Mouse (Mus musculus) embryonic fibroblast, embryonic 13.5 days (primary cell): ENCODE measurements at regions not wholly inside any gene's neighbourhood (a gene's known extent, or its start where the extent isn't known, plus 50 kb on each side); places are given as distances from the start of the nearest gene placed in this dataset.
A peak's percentile ranks its signal among the peaks of the same experiment; 100 is the strongest.

Experiments used
- H3K27ac ChIP-seq: 2 replicates; pipeline ENCODE4 v1.5.1; 2012; ENCODE audit warnings: low read length, control low read depth, inconsistent platforms; ENCODE audit not compliant: insufficient read depth
- H3K4me1 ChIP-seq: 2 replicates; pipeline ENCODE4 v1.6.1; 2011; ENCODE audit warnings: low read length; ENCODE audit not compliant: control insufficient read depth, insufficient read depth
- H3K4me3 ChIP-seq: 2 replicates; pipeline ENCODE4 v1.5.1; 2011; ENCODE audit warnings: mild to moderate bottlenecking, control low read depth, low read length; ENCODE audit not compliant: insufficient read depth
- CTCF ChIP-seq: IDR thresholded peaks from 2 replicates; pipeline ENCODE4 v1.5.1; 2011; ENCODE audit warnings: mild to moderate bottlenecking, control low read depth, low read length, moderate library complexity, borderline replicate concordance; ENCODE audit not compliant: insufficient read depth
- POLR2A ChIP-seq: IDR thresholded peaks from 2 replicates; pipeline ENCODE4 v1.6.1; 2011; ENCODE audit warnings: low read depth, mild to moderate bottlenecking, control low read depth, low read length, moderate library complexity

GRCm38 (mm10) chr5:46824934-46825333, 967.5 kb upstream of the Lcorl start:
- no peaks in the 10 kb centered on the region for H3K4me1 ChIP-seq
- H3K4me3 ChIP-seq, result no peak overlapping the region
- TF ChIP-seq POLR2A, result no peak
- no peak for TF ChIP-seq CTCF
- no peak overlapping the region for H3K27ac ChIP-seq

GRCm38 (mm10) chr5:46795102-46795501, 937.7 kb upstream of the Lcorl start:
- Histone ChIP-seq H3K27ac (peak overlapping the region; percentile 55), H3K4me1 (peaks cover 7% of the 10 kb centered on the region; the same call in 1 of the 2 replicates), H3K4me3 (no peak overlapping the region)
- no peak for TF ChIP-seq POLR2A
- TF ChIP-seq CTCF, result no peak

GRCm38 (mm10) chr5:46794028-46794705, 936.8 kb upstream of the Lcorl start:
- TF ChIP-seq POLR2A, result no peak
- TF ChIP-seq CTCF, result no peak
- Histone ChIP-seq H3K27ac (peak overlapping the region; percentile 55), H3K4me1 (peaks cover 7% of the 10 kb centered on the region; the same call in 1 of the 2 replicates)

DNA sequence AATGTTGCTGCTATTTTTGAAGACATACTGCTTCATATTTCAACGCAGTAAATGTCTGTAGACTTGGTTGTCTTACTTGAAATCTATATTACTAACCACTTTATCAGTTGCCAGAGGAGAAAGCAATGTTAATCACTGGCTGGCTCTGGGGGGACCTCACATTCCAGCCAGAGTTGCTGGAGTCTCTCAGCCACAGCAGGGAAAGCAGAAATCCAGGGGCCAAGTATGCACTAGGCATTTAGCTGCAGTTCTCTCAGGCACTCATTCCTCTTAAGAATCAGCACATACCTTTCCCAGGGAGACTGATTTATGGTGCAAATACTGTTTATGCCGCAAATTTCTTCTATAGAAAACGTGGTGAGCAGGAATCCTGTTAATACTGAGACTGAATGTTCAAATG, 933.6 kb upstream of the Lcorl start:
- H3K4me3 ChIP-seq, result no peak overlapping the region
- TF ChIP-seq CTCF, result no peak
- TF ChIP-seq POLR2A, result no peak
- peak overlapping the region; percentile 94 for H3K27ac ChIP-seq
- peaks cover 7% of the 10 kb centered on the region; the same call in 1 of the 2 replicates for H3K4me1 ChIP-seq

More at GRCm38 (mm10) chr5:46794028-46794705, 936.8 kb upstream of the Lcorl start:
- no peak overlapping the region for H3K4me3 ChIP-seq

- Histone ChIP-seq H3K4me3 (no peak overlapping the region), H3K27ac (peak overlapping the region; percentile 94), H3K4me1 (peaks cover 7% of the 10 kb centered on the region; the same call in 1 of the 2 replicates)
- no peak for TF ChIP-seq CTCF
- TF ChIP-seq POLR2A, result no peak
Measured at GRCm38 (mm10) chr5:46790536-46790935, 933.1 kb upstream of the Lcorl start.

GRCm38 (mm10) chr5:46787079-46787478, 929.7 kb upstream of the Lcorl start:
- peaks cover 2% of the 10 kb centered on the region; the same call in 1 of the 2 replicates for H3K4me1 ChIP-seq
- no peak overlapping the region for H3K27ac ChIP-seq
- no peak overlapping the region for H3K4me3 ChIP-seq
- TF ChIP-seq POLR2A (no peak), CTCF (no peak)

GRCm38 (mm10) chr5:46756094-46756493, 898.7 kb upstream of the Lcorl start:
- Histone ChIP-seq H3K4me1 (peaks cover 4% of the 10 kb centered on the region; the same call in 1 of the 2 replicates), H3K4me3 (no peak overlapping the region), H3K27ac (no peak overlapping the region)
- TF ChIP-seq CTCF, result no peak
- no peak for TF ChIP-seq POLR2A

GRCm38 (mm10) chr5:46740034-46740582, 882.7 kb upstream of the Lcorl start:
- no peak overlapping the region for H3K4me3 ChIP-seq
- no peak overlapping the region for H3K27ac ChIP-seq

GRCm38 (mm10) chr5:46732510-46732909, 875.1 kb upstream of the Lcorl start:
- no peak overlapping the region for H3K27ac ChIP-seq
- H3K4me1 ChIP-seq, result no peaks in the 10 kb centered on the region

More at GRCm38 (mm10) chr5:46740034-46740582, 882.7 kb upstream of the Lcorl start:
- TF ChIP-seq POLR2A, result no peak
- no peak for TF ChIP-seq CTCF
- no peaks in the 10 kb centered on the region for H3K4me1 ChIP-seq

GRCm38 (mm10) chr5:46732025-46732424, 874.6 kb upstream of the Lcorl start:
- Histone ChIP-seq H3K27ac (no peak overlapping the region), H3K4me3 (no peak overlapping the region), H3K4me1 (no peaks in the 10 kb centered on the region)
- no peak for TF ChIP-seq CTCF
- no peak for TF ChIP-seq POLR2A

More at GRCm38 (mm10) chr5:46732510-46732909, 875.1 kb upstream of the Lcorl start:
- no peak for TF ChIP-seq POLR2A
- TF ChIP-seq CTCF, result no peak
- H3K4me3 ChIP-seq, result no peak overlapping the region
